Mouse (Mus musculus): ENCODE data around the gene Gm20388.

Gm20388 gene

GRCm38 (mm10) chr8:123826001-123826400 is 3915.4 kb downstream of the Gm20388 start:
- no peak for DNase-seq

- no peak for DNase-seq
Observed at GRCm38 (mm10) chr8:123826758-123827157, 3916.1 kb downstream of the Gm20388 start.

GRCm38 (mm10) chr8:123827523-123827922 is 3916.9 kb downstream of the Gm20388 start:
- DNase-seq: no peak

GRCm38 (mm10) chr8:123832757-123833156 is 3922.1 kb downstream of the Gm20388 start:
- peak; percentile 64 for DNase-seq

GRCm38 (mm10) chr8:123835451-123835850 is 3924.8 kb downstream of the Gm20388 start:
- peak; percentile 51 for DNase-seq

GRCm38 (mm10) chr8:123836354-123836753 is 3925.7 kb downstream of the Gm20388 start:
- DNase-seq: no peak

- DNase-seq: no peak
Observed at GRCm38 (mm10) chr8:123838496-123838895, 3927.9 kb downstream of the Gm20388 start.

GRCm38 (mm10) chr8:123840578-123841345 is 3930.1 kb downstream of the Gm20388 start:
- DNase-seq: no peak

- no peak for DNase-seq
Observed at GRCm38 (mm10) chr8:123842086-123842485, 3931.4 kb downstream of the Gm20388 start.

DNA sequence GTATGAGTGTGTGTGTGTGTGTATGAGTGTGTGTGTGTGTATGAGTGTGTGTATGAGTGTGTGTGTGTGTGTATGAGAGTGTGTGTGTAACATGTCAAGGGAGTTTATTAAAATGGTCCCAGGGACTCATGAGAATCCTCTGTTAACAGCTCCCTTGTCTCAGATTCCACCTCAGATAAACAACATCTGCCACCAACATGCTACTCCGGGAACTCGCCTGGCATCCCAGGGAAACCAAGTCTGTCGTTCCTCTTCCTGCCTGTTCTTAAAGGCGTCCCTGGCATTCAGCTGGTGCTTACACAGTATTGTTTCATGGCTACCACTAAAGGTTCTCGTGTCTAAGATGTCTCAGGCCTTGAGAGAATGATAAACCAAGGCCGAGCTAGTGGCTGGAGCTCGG is 3933.7 kb downstream of the Gm20388 start:
- no peak for DNase-seq

DNA sequence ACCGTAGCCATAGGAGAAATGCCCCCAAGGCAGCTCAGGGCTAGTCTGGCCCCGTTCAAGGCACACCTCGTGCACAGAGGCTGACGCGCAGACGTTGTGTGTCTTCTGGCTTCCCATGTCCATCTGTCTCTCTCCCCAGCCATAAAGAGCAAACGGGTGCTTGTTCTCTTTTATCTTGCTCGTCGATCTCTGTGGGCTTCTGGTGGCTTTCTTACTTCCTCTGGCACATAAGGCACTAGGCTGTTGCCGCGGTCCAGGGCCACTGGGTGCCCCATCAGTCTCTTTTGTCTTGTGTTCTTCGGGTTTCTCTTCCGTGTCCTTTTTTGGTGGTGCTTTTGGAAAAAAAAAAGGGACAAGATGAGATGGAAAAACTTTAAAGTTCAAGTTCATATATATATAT is 3934.5 kb downstream of the Gm20388 start:
- DNase-seq: no peak

DNA sequence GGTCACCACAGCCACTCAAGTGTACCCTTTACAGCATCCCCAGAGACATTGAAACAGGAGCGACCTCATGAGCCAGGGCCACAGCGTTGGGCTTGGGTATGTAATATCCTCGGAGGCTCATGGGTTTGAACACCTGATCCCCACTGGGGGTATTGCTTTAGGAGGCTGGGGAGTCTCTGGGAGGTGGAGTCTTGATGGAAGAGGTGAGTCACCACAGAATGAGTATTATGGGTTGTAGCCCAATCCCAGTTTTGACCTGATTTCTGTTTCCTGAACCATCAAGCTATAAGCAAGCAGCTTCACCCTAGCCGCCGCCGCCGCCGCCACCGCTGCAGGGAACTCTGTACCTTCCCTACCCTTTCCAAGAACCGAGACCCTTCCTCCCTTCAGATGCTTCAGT is 3935.3 kb downstream of the Gm20388 start:
- DNase-seq: no peak

GRCm38 (mm10) chr8:123846509-123846908 is 3935.9 kb downstream of the Gm20388 start:
- no peak for DNase-seq

DNA sequence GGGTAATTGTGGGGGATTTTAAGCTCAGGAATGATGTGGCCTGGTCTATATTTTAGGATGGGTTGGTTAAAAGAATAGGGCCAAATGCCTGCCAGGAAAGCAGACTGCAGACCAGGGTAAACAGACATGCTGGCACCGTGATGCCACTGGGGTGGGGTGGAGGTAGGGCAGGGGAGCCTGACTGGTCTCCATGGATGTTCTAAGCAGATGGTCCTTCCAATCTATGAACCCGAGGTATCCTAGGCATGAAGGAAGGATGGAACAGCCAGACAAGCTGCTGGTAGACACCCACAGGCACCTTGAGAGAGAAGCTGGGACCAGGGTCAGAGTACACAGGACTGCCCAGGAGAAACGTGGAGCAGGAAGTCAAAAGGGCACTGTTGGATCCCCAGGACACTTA is 3936.9 kb downstream of the Gm20388 start:
- DNase-seq: no peak

GRCm38 (mm10) chr8:123849352-123849751 is 3938.7 kb downstream of the Gm20388 start:
- DNase-seq: no peak

GRCm38 (mm10) chr8:123851590-123851989 is 3940.9 kb downstream of the Gm20388 start:
- no peak for DNase-seq

DNA sequence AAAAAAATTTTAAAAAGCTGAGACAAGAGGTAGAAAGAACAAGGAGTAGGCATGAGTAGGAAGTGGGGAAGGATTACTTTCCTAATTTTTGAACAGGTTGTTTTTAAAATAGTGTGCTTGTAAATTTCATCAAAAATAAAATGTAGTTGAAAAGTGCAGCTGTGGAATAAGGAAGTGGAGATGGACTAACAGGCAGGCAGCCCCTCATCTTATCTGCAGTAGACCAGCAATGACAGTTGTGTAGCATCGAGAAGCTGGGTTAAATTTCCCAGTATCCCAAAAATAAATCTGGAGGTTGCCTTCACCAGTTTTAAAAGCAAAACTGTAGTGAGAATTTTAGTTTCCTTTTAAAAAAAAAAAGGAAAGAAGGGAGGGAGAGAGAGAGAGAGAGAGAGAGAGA is 3943.6 kb downstream of the Gm20388 start:
- no peak for DNase-seq

DNA sequence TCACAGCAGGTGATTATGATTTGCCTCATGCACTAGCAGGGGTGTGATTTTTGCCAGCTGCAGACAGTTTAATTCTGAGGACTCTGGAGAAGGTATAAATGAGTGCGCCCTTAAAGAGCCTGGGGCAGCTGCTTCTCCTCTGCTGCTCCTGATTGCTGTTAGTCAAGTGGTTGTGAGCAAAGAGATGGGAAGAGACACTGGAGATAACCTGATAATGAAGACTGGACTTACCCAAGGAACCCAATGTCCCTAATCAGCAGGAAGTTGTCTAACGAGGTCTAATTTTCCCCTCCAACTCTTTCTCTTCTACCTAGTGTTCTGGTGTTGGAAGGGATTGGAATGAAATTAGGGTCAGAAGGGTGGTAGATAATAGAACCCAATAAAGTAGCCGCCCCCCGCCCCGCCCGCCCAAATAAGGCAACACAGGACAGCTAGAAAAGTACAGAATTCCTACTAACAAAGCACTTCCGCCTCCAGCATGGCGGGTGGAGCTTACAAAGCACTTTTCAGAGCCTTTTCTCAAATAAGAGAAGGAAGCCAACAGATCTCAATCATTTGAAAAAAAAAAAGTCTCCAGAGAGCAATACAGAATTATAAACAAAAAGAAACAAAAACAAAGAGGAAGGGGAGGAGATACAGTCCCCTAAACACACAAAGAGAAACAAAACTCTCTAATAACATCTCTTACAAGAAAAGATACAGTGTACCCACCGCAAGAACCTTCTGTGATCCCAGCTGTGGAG is 3944.3 kb downstream of the Gm20388 start:
- no peak for DNase-seq

DNA sequence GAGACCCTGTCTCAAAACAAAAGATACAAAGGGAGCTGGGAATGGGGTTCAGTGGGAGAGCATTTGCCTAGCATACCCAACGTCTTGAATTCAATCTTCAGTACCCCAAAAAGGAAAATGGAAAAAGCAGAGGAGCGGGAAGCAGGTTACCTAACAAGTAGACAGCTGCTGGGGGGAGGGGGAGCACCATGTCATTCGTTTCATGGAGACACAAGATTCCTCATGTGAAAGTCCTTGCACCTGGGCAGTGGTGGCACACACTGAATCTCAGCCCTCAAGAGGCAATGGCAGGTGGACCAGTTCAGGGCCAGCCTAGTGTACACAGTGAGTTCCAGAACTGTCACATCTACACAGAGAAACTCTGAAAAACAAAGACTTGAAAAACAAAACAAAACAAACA is 3946.7 kb downstream of the Gm20388 start:
- no peak for DNase-seq

- peak; percentile 31 for DNase-seq
Observed at GRCm38 (mm10) chr8:123858574-123858940, 3947.9 kb downstream of the Gm20388 start.

GRCm38 (mm10) chr8:123858941-123859647 is 3948.5 kb downstream of the Gm20388 start:
- peak; percentile 93 for DNase-seq

DNA sequence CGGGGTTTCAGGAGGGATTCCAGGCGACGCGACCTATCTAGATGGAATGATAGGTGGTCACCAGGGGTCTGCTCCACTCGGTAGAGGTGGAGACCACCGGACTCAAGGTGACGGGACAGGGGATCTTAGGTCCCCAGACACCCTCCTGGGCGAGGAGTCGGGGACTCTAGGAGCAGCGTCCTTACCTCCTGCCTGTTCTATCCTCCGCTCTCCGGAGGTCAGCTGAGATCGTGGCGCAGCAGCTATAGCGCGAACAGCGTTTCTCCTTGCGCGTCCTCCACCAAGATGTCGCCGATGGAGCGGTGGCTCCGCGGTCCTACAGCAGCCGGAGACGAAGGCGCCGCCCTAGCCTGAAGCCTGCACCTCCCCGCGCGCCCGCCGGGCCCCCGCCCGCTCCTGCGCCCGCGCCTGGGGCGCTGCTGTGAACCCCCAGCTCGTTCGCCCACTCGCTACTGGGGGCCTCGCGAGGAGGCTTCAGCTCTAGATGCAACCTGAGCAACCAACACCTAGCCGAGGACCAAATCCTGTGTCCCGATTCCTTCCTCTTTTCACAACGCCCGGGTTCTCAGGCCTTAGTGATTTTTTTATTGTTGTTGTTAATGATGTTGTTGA is 3949.1 kb downstream of the Gm20388 start, which contains the start of gene Ccsap:
TSS of gene Ccsap (minus strand) at position 562 of the 612 bp plus-strand sequence.
- DNase-seq: peak; percentile 47

GRCm38 (mm10) chr8:123860386-123860785 is 3949.7 kb downstream of the Gm20388 start:
- no peak for DNase-seq
